Mouse (Mus musculus): ENCODE results near the gene Zfp354c. TPM values are rescaled to one million over a fixed set of nuclear protein-coding genes. Genes with fewer than 3 reads are reported as not detected.
A peak's percentile ranks its signal among the peaks of the same experiment; 100 is the strongest.

The Zfp354c gene
- polyA plus RNA-seq, 1 experiment from 2014 or later = 51.3 TPM

- no peak overlapping the region for H3K9ac ChIP-seq
- no peak overlapping the region for H3K4me2 ChIP-seq
- no peak for ATAC-seq (ENCODE audit: insufficient number of reproducible peaks, insufficient read depth, low FRiP score, low TSS enrichment, low read depth)
- H3K4me1 ChIP-seq = no peaks in the 10 kb centered on the region
- H3K4me3 ChIP-seq = no peak overlapping the region
- 97% methylated on average over 4 of the region's 4 CpGs for WGBS
- peaks cover 65% of the 10 kb centered on the region for H3K9me3 ChIP-seq
- peaks cover 99% of the 10 kb centered on the region for H3K36me3 ChIP-seq
- H3K27ac ChIP-seq = no peak overlapping the region
- no peaks in the 10 kb centered on the region for H3K27me3 ChIP-seq
Measured at GRCm38 (mm10) chr11:50814233-50814632, 13.3 kb downstream of the Zfp354c start.

GRCm38 (mm10) chr11:50798836-50799235, 28.7 kb downstream of the Zfp354c start:
- no peak overlapping the region for H3K4me3 ChIP-seq
- no peak overlapping the region for H3K4me2 ChIP-seq
- no peak for ATAC-seq (ENCODE audit: insufficient number of reproducible peaks, insufficient read depth, low FRiP score, low TSS enrichment, low read depth)
- no peak overlapping the region for H3K9ac ChIP-seq
- H3K4me1 ChIP-seq = no peaks in the 10 kb centered on the region
- peaks cover 36% of the 10 kb centered on the region for H3K36me3 ChIP-seq
- no peak overlapping the region for H3K27ac ChIP-seq
- no peaks in the 10 kb centered on the region for H3K9me3 ChIP-seq
- no peaks in the 10 kb centered on the region for H3K27me3 ChIP-seq

DNA sequence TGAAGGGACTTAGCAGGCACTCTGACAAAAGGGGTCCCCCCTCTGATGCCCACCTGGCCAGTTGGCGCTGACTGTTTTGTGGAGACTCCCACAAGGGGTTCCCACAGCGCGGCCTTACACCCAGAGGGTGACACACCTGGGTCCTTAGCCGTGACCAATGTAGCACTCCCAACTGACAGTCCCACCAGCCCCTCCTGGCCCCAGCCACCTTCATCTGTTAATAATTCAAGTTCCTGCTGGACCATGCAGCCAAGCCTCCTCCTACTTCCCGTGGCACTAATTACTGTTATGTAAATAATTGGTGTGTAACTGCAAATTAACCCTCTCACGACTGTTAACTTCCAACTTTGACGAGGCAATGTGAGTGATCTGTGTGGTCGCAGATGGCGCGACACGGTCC, 29.9 kb downstream of the Zfp354c start:
- Histone ChIP-seq H3K4me2 (no peak overlapping the region), H3K4me1 (no peaks in the 10 kb centered on the region), H3K4me3 (no peak overlapping the region), H3K27me3 (no peaks in the 10 kb centered on the region), H3K9ac (no peak overlapping the region), H3K27ac (no peak overlapping the region), H3K36me3 (peaks cover 30% of the 10 kb centered on the region), H3K9me3 (no peaks in the 10 kb centered on the region)
- no peak for ATAC-seq (ENCODE audit: insufficient number of reproducible peaks, insufficient read depth, low FRiP score, low TSS enrichment, low read depth)
- WGBS = 69% methylated on average over 11 of the region's 11 CpGs

GRCm38 (mm10) chr11:50771006-50771405, 56.5 kb downstream of the Zfp354c start:
- no peak overlapping the region for H3K9ac ChIP-seq
- 94% methylated on average over 1 of the region's 1 CpGs for WGBS
- peaks cover 26% of the 10 kb centered on the region for H3K36me3 ChIP-seq
- H3K27me3 ChIP-seq = no peaks in the 10 kb centered on the region
- H3K4me2 ChIP-seq = no peak overlapping the region
- H3K4me1 ChIP-seq = 0 out of 2 replicates have a peak, but pooled peaks cover 6% of the 10 kb centered on the region
- no peak overlapping the region for H3K4me3 ChIP-seq
- H3K27ac ChIP-seq = no peak overlapping the region
- ATAC-seq (ENCODE audit: insufficient number of reproducible peaks, insufficient read depth, low FRiP score, low TSS enrichment, low read depth) = no peak
- no peaks in the 10 kb centered on the region for H3K9me3 ChIP-seq

GRCm38 (mm10) chr11:50768995-50769749, 58.4 kb downstream of the Zfp354c start:
- Histone ChIP-seq H3K36me3 (peaks cover 12% of the 10 kb centered on the region), H3K4me1 (0 out of 2 replicates have a peak, but pooled peaks cover 6% of the 10 kb centered on the region), H3K9ac (peak overlapping the region; percentile 7; the same call in 1 of the 2 replicates), H3K4me3 (peak overlapping the region; percentile 25), H3K27ac (no peak overlapping the region; the same call in 1 of the 2 replicates), H3K9me3 (no peaks in the 10 kb centered on the region), H3K4me2 (peak overlapping the region; percentile 57), H3K27me3 (no peaks in the 10 kb centered on the region)
- ATAC-seq (ENCODE audit: insufficient number of reproducible peaks, insufficient read depth, low FRiP score, low TSS enrichment, low read depth) = peak; percentile 50; the same call in 1 of the 2 replicates
- 12% methylated on average over 14 of the region's 14 CpGs for WGBS

- Histone ChIP-seq H3K4me1 (0 out of 2 replicates have a peak, but pooled peaks cover 6% of the 10 kb centered on the region), H3K27me3 (no peaks in the 10 kb centered on the region), H3K4me3 (no peak overlapping the region), H3K27ac (no peak overlapping the region), H3K4me2 (no peak overlapping the region), H3K36me3 (no peaks in the 10 kb centered on the region), H3K9me3 (no peaks in the 10 kb centered on the region), H3K9ac (no peak overlapping the region)
- WGBS = 16% methylated on average over 4 of the region's 4 CpGs
- no peak for ATAC-seq (ENCODE audit: insufficient number of reproducible peaks, insufficient read depth, low FRiP score, low TSS enrichment, low read depth)
Measured at GRCm38 (mm10) chr11:50767039-50767438, 60.5 kb downstream of the Zfp354c start.

- no peak for ATAC-seq (ENCODE audit: insufficient number of reproducible peaks, insufficient read depth, low FRiP score, low TSS enrichment, low read depth)
- H3K9me3 ChIP-seq = no peaks in the 10 kb centered on the region
- H3K4me1 ChIP-seq = 0 out of 2 replicates have a peak, but pooled peaks cover 6% of the 10 kb centered on the region
- H3K27ac ChIP-seq = no peak overlapping the region
- no peaks in the 10 kb centered on the region for H3K36me3 ChIP-seq
- H3K4me2 ChIP-seq = no peak overlapping the region
- H3K9ac ChIP-seq = no peak overlapping the region
- 83% methylated on average over 7 of the region's 7 CpGs for WGBS
- no peak overlapping the region for H3K4me3 ChIP-seq
- no peaks in the 10 kb centered on the region for H3K27me3 ChIP-seq
Measured at GRCm38 (mm10) chr11:50766461-50766860, 61.1 kb downstream of the Zfp354c start.

Other genes starting within 250 kb of the Zfp354c start
- 12.0 and 13.8 TPM in 2 replicates for gene Adamts2, start 225.6 kb downstream of the Zfp354c start, polyA plus RNA-seq (2015; fragmentation: Nextera tagmentation; extraction: Ambion mirVana)
- gene Zfp879, start 13.8 kb upstream of the Zfp354c start, polyA plus RNA-seq (2015; fragmentation: Nextera tagmentation; extraction: Ambion mirVana) = 0.73 and 0.77 TPM in 2 replicates
- not detected in 2 replicates for gene Grm6, start 23.0 kb upstream of the Zfp354c start, polyA plus RNA-seq (2015; fragmentation: Nextera tagmentation; extraction: Ambion mirVana)
- 12.3 and 13.3 TPM in 2 replicates for gene Zfp454, start 59.9 kb upstream of the Zfp354c start, polyA plus RNA-seq (2015; fragmentation: Nextera tagmentation; extraction: Ambion mirVana)
- gene Zfp2, start 88.4 kb upstream of the Zfp354c start, polyA plus RNA-seq (2015; fragmentation: Nextera tagmentation; extraction: Ambion mirVana) = 13.3 and 15.3 TPM in 2 replicates
- gene Zfp354b, start 103.9 kb upstream of the Zfp354c start, polyA plus RNA-seq (2015; fragmentation: Nextera tagmentation; extraction: Ambion mirVana) = 1.4 and 2.1 TPM in 2 replicates
- not detected in 2 replicates for gene 4933414I15Rik, start 116.0 kb upstream of the Zfp354c start, polyA plus RNA-seq (2015; fragmentation: Nextera tagmentation; extraction: Ambion mirVana)
- not detected in 2 replicates for gene Prop1, start 126.0 kb upstream of the Zfp354c start, polyA plus RNA-seq (2015; fragmentation: Nextera tagmentation; extraction: Ambion mirVana)
- gene Olfr1378, start 138.8 kb upstream of the Zfp354c start, polyA plus RNA-seq (2015; fragmentation: Nextera tagmentation; extraction: Ambion mirVana) = not detected in 2 replicates
- not detected in 2 replicates for gene Olfr1377, start 154.2 kb upstream of the Zfp354c start, polyA plus RNA-seq (2015; fragmentation: Nextera tagmentation; extraction: Ambion mirVana)
- not detected in 2 replicates for gene Olfr51, start 175.9 kb upstream of the Zfp354c start, polyA plus RNA-seq (2015; fragmentation: Nextera tagmentation; extraction: Ambion mirVana)
- gene Olfr54, start 186.5 kb upstream of the Zfp354c start, polyA plus RNA-seq (2015; fragmentation: Nextera tagmentation; extraction: Ambion mirVana) = not detected in 2 replicates
- not detected in 2 replicates for gene Olfr1375, start 220.4 kb upstream of the Zfp354c start, polyA plus RNA-seq (2015; fragmentation: Nextera tagmentation; extraction: Ambion mirVana)
- gene Zfp354a, start 231.5 kb upstream of the Zfp354c start, polyA plus RNA-seq (2015; fragmentation: Nextera tagmentation; extraction: Ambion mirVana) = 8.7 and 11.8 TPM in 2 replicates

Measured in embryonic facial prominence, embryonic 13.5 days (tissue).